In genomic region chr1:50926374-50927060, GRCm38 (mm10) we compare ENCODE assay signal across 8 mouse cellular contexts. TPM values are rescaled to one million over a fixed set of nuclear protein-coding genes. Genes with fewer than 3 reads are reported as not detected.
DNase-seq lines count a peak whose midpoint lies in the region; ATAC-seq lines count a peak whose summit lies in the region.

No protein-coding gene starts in this region.

- H3K4me2 ChIP-seq in neural tube, embryonic 11.5 days (ENCODE audit: low read depth) = peak overlapping the region; percentile 95
- peak overlapping the region; percentile 100 for H3K4me2 ChIP-seq in heart, embryonic 13.5 days
- peak overlapping the region; percentile 84 for H3K4me2 ChIP-seq in neural tube, embryonic 13.5 days

- H3K4me3 ChIP-seq in neural tube, embryonic 11.5 days (ENCODE audit: low read depth, low read length) = peak overlapping the region; percentile 72
- H3K4me3 ChIP-seq in heart, embryonic 13.5 days = peak overlapping the region; percentile 67
- H3K4me3 ChIP-seq in neural tube, embryonic 13.5 days = peak overlapping the region; percentile 70

- peak overlapping the region; percentile 65 for H3K9ac ChIP-seq in neural tube, embryonic 11.5 days (ENCODE audit: low read length)
- peak overlapping the region; percentile 77 for H3K9ac ChIP-seq in heart, embryonic 13.5 days
- H3K9ac ChIP-seq in neural tube, embryonic 13.5 days = peak overlapping the region; percentile 86

- peak overlapping the region; percentile 86 for H3K27ac ChIP-seq in neural tube, embryonic 11.5 days (ENCODE audit: low read depth, low read length)
- H3K27ac ChIP-seq in heart, embryonic 13.5 days (replicated peaks) = no peak overlapping the region
- H3K27ac ChIP-seq in neural tube, embryonic 13.5 days (replicated peaks) = peak overlapping the region; percentile 97

- peak; percentile 56 for ATAC-seq in neural tube, embryonic 11.5 days (ENCODE audit: insufficient read depth, low FRiP score, low TSS enrichment)
- ATAC-seq in heart, embryonic 13.5 days (ENCODE audit: extremely low read depth, insufficient number of reproducible peaks, low FRiP score, low TSS enrichment) = 0 out of 2 replicates have a peak, but pooled peaks have one; percentile 23
- ATAC-seq in neural tube, embryonic 13.5 days (ENCODE audit: low read depth) = peak; percentile 59

- H3K9me3 ChIP-seq in neural tube, embryonic 11.5 days (ENCODE audit: control insufficient read depth, low read length) = no peaks in the 10 kb centered on the region
- H3K9me3 ChIP-seq in heart, embryonic 13.5 days = no peaks in the 10 kb centered on the region
- no peaks in the 10 kb centered on the region for H3K9me3 ChIP-seq in neural tube, embryonic 13.5 days

- DNase-seq in neural tube, embryonic 11.5 days (ENCODE audit: low spot score) = peak; percentile 66
- no peak for DNase-seq in neural tube, embryonic 10.5 days (ENCODE audit: extremely low spot score, low spot score)
- peak; percentile 54 to 68 for DNase-seq in cerebellum, postnatal 36 days
- DNase-seq in left cerebral cortex, postnatal 4 days = peak; percentile 12
- no peak for DNase-seq in T-cell, adult 2 months (ENCODE audit: low spot score)
- no peak for DNase-seq in adrenal gland, postnatal 14 days

- peaks cover 8% of the 10 kb centered on the region for H3K27me3 ChIP-seq in neural tube, embryonic 11.5 days (ENCODE audit: control insufficient read depth, insufficient read depth, low read length)
- peaks cover 52% of the 10 kb centered on the region for H3K27me3 ChIP-seq in heart, embryonic 13.5 days (replicated peaks)
- no peaks in the 10 kb centered on the region for H3K27me3 ChIP-seq in neural tube, embryonic 13.5 days

- H3K4me1 ChIP-seq in neural tube, embryonic 11.5 days (ENCODE audit: control insufficient read depth, insufficient read depth, low read length) = no peaks in the 10 kb centered on the region
- H3K4me1 ChIP-seq in heart, embryonic 13.5 days = peaks cover 23% of the 10 kb centered on the region
- peaks cover 31% of the 10 kb centered on the region for H3K4me1 ChIP-seq in neural tube, embryonic 13.5 days (replicated peaks)

- 2% methylated on average over 23 of the region's 23 CpGs for WGBS in neural tube, embryonic 11.5 days
- WGBS in heart, embryonic 13.5 days = 3% methylated on average over 23 of the region's 23 CpGs
- WGBS in neural tube, embryonic 13.5 days = under 1% methylated on average over 23 of the region's 23 CpGs

- intact Hi-C loops in left cerebral cortex, postnatal 4 days (cut with DNase I) = loop anchor here (2.0 kb wide), 1 partner anchor 406 kb away; no protein-coding TSS in a partner anchor

- H3K36me3 ChIP-seq in neural tube, embryonic 11.5 days (ENCODE audit: control insufficient read depth, insufficient read depth, low read length) = no peaks in the 10 kb centered on the region
- no peaks in the 10 kb centered on the region for H3K36me3 ChIP-seq in heart, embryonic 13.5 days
- no peaks in the 10 kb centered on the region for H3K36me3 ChIP-seq in neural tube, embryonic 13.5 days

RNA-seq across cellular contexts. Expression of gene Tmeff2, which starts 26.1 kb away (rescaled TPM):
- polyA plus RNA-seq in neural tube, embryonic 11.5 days (2014; fragmentation: Nextera tagmentation; extraction: Ambion mirVana) = 27.9 and 32.9 TPM in 2 replicates
- 1.1 and 1.7 TPM in 2 replicates for polyA plus RNA-seq in heart, embryonic 13.5 days (2015; fragmentation: Nextera tagmentation; extraction: Ambion mirVana)
- total RNA-seq in left cerebral cortex, postnatal 4 days (2021) = 10 to 100 TPM; 35.9 to 41.7 TPM
- polyA plus RNA-seq in neural tube, embryonic 13.5 days (2015; fragmentation: Nextera tagmentation; extraction: Ambion mirVana) = 127 and 139 TPM in 2 replicates
- total RNA-seq in adrenal gland, postnatal 14 days (2021) = 6.2 and 6.7 TPM in 2 replicates

Comparison
In these comparisons a context has a peak if more than half of its experiments do, and no peak if none do; other contexts are left out.
1. DNase-seq: peak in neural tube, embryonic 11.5 days (single experiment), cerebellum, postnatal 36 days (2 of 2) and left cerebral cortex, postnatal 4 days (single experiment); none in neural tube, embryonic 10.5 days (single experiment), T-cell, adult 2 months (single experiment) and adrenal gland, postnatal 14 days (single experiment).
2. RNA of gene Tmeff2, which starts 26.1 kb away (polyA plus RNA-seq): 127 to 139 TPM in neural tube, embryonic 13.5 days and 27.9 to 32.9 TPM in neural tube, embryonic 11.5 days; 1.1 to 1.7 TPM in heart, embryonic 13.5 days; every median in the first group is over 10 times any median in the second.
3. Peak in every context shown above with its lines, with median percentiles within 50 percentile points of each other: ATAC-seq, H3K4me2 ChIP-seq, H3K4me3 ChIP-seq and H3K9ac ChIP-seq.